Mouse (Mus musculus) spleen, adult 2 months (tissue): ENCODE measurements at regions not wholly inside any gene's neighbourhood (a gene's known extent, or its start where the extent isn't known, plus 50 kb on each side); places are given as distances from the start of the nearest gene placed in this dataset.

Experiments
- DNase-seq, 2 experiments: peaks; one replicate each; pipeline versions ENCODE4 v3.0.0 to v3.0.0-alpha.2; 2012 to 2021; ENCODE audit warnings: low spot score in 2 of 2, low read depth in 1 of 2
- H3K27ac ChIP-seq: fragments of 200-500 bp; 2 replicates; pipeline ENCODE4 v1.5.1; 2012; ENCODE audit warnings: low read length, inconsistent platforms; ENCODE audit not compliant: insufficient read depth
- H3K27me3 ChIP-seq: fragments of 200-500 bp; 2 replicates; pipeline ENCODE4 v1.6.1; 2012; ENCODE audit warnings: mild to moderate bottlenecking, moderate library complexity, low read length, inconsistent platforms; ENCODE audit not compliant: control insufficient read depth, insufficient read depth
- H3K36me3 ChIP-seq: fragments of 200-500 bp; 2 replicates; pipeline ENCODE4 v1.6.1; 2012; ENCODE audit warnings: mild to moderate bottlenecking, low read length, inconsistent platforms; ENCODE audit not compliant: control insufficient read depth, insufficient read depth
- H3K4me1 ChIP-seq: fragments of 200-500 bp; 2 replicates; pipeline ENCODE4 v1.6.1; 2011; ENCODE audit warnings: inconsistent platforms; ENCODE audit not compliant: control insufficient read depth, insufficient read depth, insufficient read length
- H3K4me3 ChIP-seq: fragments of 200-500 bp; 2 replicates; pipeline ENCODE4 v1.5.1; 2011; ENCODE audit warnings: mild to moderate bottlenecking, inconsistent platforms; ENCODE audit not compliant: insufficient read depth, insufficient read length; ENCODE audit errors: extremely low read depth
- CTCF ChIP-seq: fragments of 200-500 bp; IDR thresholded peaks from 2 replicates; pipeline ENCODE4 v1.5.1; 2011; ENCODE audit warnings: mild to moderate bottlenecking, inconsistent platforms; ENCODE audit not compliant: insufficient read depth, insufficient read length, insufficient replicate concordance; ENCODE audit errors: extremely low read depth
- POLR2A ChIP-seq: fragments of 200-500 bp; IDR thresholded peaks from 2 replicates; pipeline ENCODE4 v1.6.1; 2011; ENCODE audit warnings: low read depth, low read length, inconsistent platforms
- WGBS: fragments of 180-500 bp; shearing (Covaris S2); methylation state at CpG from one replicate; pipeline ENCODE4 v1.1.7; 2018; 5-methylcytosine and 5-hydroxymethylcytosine counted together

DNA sequence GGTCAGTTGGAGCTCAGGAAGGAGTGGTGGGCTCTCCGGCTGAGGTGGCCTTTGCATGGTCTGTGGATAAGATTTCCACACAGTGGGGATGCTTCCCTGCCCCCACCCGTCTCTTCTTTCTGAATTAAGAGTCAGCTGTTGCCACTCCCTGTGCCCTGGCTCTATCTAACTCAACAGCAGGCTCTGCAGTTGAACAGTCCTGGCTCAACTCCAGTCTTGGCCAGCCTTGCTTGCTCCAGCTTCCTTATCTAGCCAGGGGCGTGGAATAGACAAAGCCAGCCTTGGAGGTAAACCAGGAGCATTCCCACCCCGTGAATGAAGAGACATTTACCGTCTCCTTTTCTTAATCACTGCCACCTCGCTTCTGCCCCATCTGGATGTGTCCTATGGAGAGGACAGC lies 89.7 kb downstream of the Mn1 start:
- 64% methylated on average over 6 of the region's 6 CpGs for WGBS
- H3K4me1 ChIP-seq: peaks cover 26% of the 10 kb centered on the region; the same call in 1 of the 2 replicates
- no peak overlapping the region; the same call in 1 of the 2 replicates for H3K27ac ChIP-seq
- H3K4me3 ChIP-seq: no peak overlapping the region
- no peaks in the 10 kb centered on the region for H3K36me3 ChIP-seq
- DNase-seq: no peak
- H3K27me3 ChIP-seq: no peaks in the 10 kb centered on the region
- TF ChIP-seq CTCF (no peak), POLR2A (no peak)

DNA sequence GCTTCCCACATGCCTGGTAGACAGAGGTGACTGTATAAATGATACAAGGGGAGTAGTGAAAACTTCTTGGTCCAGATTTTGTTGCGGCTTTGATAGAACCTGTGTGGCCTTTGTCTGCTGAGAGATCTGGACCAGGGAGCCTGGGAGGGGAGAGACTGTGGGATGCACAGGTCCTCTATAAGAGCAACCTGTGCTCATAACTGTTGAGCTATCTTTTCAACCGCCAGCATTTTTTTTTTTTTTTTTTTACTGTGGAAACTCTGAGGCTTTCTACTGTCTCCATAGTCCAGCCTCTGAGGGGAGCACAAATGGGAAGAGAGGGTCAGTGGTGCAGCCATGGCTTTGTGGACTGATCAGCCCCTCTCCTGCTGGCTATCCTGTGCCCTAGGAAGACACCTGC lies 90.2 kb downstream of the Mn1 start:
- no peak for TF ChIP-seq POLR2A
- TF ChIP-seq CTCF: no peak
- Histone ChIP-seq H3K4me3 (no peak overlapping the region), H3K4me1 (peaks cover 23% of the 10 kb centered on the region; the same call in 1 of the 2 replicates), H3K27me3 (no peaks in the 10 kb centered on the region), H3K27ac (no peak overlapping the region), H3K36me3 (no peaks in the 10 kb centered on the region)
- DNase-seq: no peak
- WGBS: 75% methylated on average over 2 of the region's 2 CpGs

DNA sequence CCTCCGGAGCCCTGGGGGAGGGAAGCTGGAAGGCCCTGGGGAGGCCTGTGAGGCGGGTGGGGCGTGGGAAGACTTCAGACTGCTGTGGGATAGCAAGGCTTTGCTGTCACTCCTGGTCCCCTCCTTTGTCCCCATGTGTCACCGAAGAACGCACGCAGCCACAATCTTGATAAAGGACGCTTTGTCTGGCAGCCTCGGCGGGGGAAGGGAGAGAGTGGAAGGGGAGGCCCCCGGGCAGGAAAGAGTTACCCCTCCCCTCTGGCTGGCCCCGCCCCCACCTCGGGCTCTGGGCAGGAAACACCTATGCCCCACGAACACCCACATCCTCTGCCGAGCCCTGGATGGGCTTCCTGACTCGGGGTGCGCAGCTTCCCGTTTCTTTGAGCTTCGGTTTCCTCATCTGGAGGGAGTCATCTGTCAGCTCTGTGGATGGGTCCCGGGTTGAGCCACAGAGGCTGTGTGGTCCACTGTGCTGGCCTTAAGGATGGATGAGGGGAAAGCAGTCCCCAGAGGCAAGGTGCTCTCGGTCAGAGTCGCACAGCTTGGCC lies 91.9 kb downstream of the Mn1 start:
- no peak for TF ChIP-seq POLR2A
- no peak for TF ChIP-seq CTCF
- Histone ChIP-seq H3K27me3 (no peaks in the 10 kb centered on the region), H3K4me3 (peak overlapping the region; percentile 77), H3K36me3 (no peaks in the 10 kb centered on the region), H3K27ac (peak overlapping the region; percentile 95), H3K4me1 (peaks cover 23% of the 10 kb centered on the region; the same call in 1 of the 2 replicates)
- under 1% methylated on average over 21 of the region's 21 CpGs for WGBS
- peak; percentile 73 to 90 for DNase-seq

DNA sequence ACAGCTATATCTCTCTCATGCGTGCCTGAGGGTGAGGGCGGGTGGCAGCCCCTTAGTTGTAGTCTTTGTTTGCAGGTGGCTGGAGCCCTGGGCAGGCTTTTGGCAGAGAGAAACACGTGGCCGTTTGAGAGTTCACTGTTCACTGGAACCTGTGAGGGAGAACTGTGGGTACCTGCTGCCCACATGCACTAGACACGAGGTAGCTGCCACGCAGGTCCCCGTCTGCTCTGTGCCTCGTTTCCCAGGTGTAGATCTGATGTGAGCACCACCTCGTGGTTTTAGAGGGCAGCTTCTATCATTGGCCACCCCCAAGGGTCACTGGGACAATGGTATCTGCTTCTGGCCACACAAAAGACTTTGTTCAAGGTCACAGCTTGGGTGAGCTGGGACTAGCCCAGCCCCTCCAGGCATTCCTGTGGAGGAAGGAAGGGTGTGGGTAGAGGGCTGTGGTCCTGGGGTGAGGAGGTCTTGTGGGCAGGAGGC lies 92.5 kb downstream of the Mn1 start:
- Histone ChIP-seq H3K4me3 (peak overlapping the region; percentile 77), H3K4me1 (peaks cover 23% of the 10 kb centered on the region; the same call in 1 of the 2 replicates), H3K36me3 (no peaks in the 10 kb centered on the region), H3K27ac (peak overlapping the region; percentile 95), H3K27me3 (no peaks in the 10 kb centered on the region)
- DNase-seq: peak; percentile 14 to 34
- WGBS: 1% methylated on average over 9 of the region's 9 CpGs
- TF ChIP-seq POLR2A (no peak), CTCF (no peak)

DNA sequence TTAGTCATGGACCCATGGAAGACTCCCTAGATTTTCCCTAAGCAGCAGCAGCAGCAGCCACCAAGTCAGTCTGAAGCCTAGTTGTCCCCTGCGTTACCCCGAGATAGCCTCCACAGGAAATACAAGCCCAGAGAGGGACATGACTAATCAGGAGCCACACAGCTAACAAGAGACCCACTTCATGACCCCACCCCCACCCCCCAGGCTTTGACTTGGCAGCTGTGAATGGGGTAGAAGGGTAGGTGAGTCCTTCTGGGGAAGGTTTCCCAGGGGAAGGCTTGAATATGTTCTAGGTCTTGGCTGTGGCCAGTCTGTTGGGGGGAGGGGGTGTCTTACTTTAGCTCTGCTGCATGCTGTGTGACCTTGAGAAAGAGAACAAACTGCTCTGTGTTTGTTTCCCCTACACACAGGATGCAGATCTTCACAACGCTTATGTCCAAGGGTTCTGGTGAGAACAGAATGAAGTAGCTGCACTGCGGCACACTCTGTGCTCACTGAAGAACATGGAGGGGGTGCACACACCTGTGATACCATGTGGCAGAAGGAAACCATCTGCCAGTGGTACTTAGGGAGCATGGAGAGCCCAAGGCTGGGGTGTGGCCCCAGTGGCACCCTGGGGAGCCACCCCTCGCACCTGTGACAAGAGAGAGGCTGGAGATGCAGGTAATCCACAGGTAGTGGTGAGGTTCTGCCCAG lies 93.2 kb downstream of the Mn1 start:
- TF ChIP-seq POLR2A (no peak), CTCF (no peak)
- H3K27ac ChIP-seq: peak overlapping the region; percentile 95
- H3K4me3 ChIP-seq: peak overlapping the region; percentile 77; the same call in 1 of the 2 replicates
- 14% methylated on average over 5 of the region's 5 CpGs for WGBS
- DNase-seq: no peak
- no peaks in the 10 kb centered on the region for H3K36me3 ChIP-seq
- H3K27me3 ChIP-seq: no peaks in the 10 kb centered on the region
- H3K4me1 ChIP-seq: peaks cover 25% of the 10 kb centered on the region; the same call in 1 of the 2 replicates

DNA sequence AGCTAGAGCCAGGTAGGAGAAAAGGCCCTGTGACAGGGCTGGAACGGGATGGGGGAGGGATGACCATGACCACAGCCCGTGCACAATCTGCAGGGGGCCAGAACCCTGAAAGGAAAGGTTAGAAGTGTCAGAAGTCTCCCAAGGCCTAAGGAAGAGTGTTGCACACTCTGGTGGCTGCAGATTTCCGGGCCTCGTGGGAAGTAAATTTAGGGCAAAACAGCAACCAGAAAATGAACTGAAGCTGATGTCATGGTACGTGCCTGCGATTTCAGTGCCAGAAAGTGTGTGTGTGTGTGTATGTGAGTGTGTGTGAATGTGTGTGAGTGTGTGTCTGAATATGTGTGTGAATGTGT lies 93.7 kb downstream of the Mn1 start:
- WGBS: 18% methylated on average over 6 of the region's 6 CpGs
- TF ChIP-seq CTCF (no peak), POLR2A (no peak)
- DNase-seq: no peak
- Histone ChIP-seq H3K36me3 (no peaks in the 10 kb centered on the region), H3K4me1 (peaks cover 25% of the 10 kb centered on the region; the same call in 1 of the 2 replicates), H3K27me3 (no peaks in the 10 kb centered on the region), H3K4me3 (no peak overlapping the region), H3K27ac (peak overlapping the region; percentile 95)

DNA sequence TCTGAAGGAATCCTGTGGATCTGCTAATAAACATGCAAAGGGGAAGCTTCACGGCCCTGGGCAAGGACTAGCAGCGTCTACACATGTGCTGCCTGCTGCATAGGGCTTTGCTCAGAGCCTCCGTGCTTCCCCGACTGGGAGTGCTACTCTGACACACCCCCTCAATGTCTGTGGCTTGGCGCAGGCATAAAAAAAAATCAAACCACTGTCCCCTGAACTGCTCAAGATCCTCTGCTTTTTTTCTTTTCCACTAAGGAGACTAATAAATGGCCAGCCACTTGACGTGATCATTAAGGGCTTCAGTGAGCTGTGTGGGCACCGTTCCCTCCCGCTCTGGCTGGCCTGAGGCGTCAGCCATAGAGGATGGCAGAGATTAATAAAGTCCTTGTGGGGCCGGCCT lies 94.8 kb downstream of the Mn1 start:
- Histone ChIP-seq H3K36me3 (no peaks in the 10 kb centered on the region), H3K4me1 (peaks cover 25% of the 10 kb centered on the region; the same call in 1 of the 2 replicates), H3K27ac (no peak overlapping the region), H3K4me3 (no peak overlapping the region), H3K27me3 (no peaks in the 10 kb centered on the region)
- no peak for DNase-seq
- TF ChIP-seq POLR2A: no peak
- no peak for TF ChIP-seq CTCF
- 30% methylated on average over 10 of the region's 10 CpGs for WGBS
